Mouse (Mus musculus) retina, adult 2 months (tissue): ENCODE data around the gene Ccdc180.
A peak's percentile ranks its signal among the peaks of the same experiment; 100 is the strongest.

Experiments used
- DNase-seq: peaks from one replicate; pipeline ENCODE4 v3.0.0-alpha.2; 2012; ENCODE audit warnings: low read depth, low spot score

Gene Ccdc180

GRCm38 (mm10) chr4:45911256-45911655 lies 21.2 kb downstream of the Ccdc180 start:
- no peak for DNase-seq

DNA sequence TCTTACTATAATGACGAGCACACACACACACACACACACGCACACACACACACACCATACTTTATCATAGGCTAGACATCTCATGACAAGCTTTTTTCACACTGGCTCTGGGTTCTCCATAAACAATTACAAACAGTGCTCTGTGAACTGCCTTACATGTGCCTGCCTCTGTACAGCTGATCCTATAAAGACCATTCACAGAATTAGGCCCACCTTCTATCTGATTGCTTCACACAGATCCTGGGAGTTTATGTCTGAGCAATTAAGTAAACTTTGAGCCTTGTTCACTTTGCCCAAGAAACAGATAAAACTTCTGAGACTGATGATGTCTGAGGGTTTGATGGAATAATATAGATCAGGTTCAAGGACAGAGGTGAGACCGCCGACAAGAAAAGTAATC lies 21.8 kb downstream of the Ccdc180 start:
- no peak for DNase-seq

- no peak for DNase-seq
These were observed 27.0 kb downstream of the Ccdc180 start for GRCm38 (mm10) chr4:45917091-45917490.

DNA sequence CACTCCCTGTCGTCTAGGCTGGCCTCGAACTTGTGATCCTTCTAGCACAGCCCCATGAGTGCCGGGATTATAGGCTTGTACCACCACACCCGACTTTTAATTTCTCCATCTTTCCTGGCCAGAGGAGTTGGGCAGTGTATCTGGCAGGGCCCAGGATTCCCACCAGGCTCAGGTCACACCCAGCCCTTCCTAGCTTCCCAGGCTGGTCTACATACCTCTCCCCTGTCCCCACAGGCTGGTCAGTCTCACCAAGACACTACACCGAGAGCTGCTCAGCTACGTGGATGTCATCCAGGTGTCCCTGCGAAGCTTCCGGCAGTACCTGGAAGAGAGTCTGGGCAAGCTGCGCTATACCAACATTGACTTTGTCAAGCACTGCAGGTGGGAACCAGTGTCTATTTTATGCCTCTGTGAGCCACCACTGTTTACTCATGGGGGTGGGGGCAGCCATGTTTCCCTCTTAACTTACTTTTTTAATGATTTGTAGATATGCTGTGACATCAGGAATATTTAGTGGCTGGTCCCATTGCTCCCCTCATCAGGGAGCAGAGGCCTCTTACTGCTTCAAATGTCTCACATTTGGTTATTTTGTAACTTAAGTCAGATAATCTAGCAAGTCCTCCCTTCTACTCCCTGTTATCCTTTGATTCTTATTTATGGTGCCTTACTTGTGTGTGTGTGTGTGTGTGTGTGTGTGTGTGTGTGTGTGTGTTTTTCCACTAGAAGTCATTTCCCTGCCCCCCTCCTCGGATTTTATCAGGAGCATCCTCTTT lies 31.7 kb downstream of the Ccdc180 start:
- DNase-seq, result no peak

GRCm38 (mm10) chr4:45924011-45924410 lies 33.9 kb downstream of the Ccdc180 start:
- DNase-seq, result no peak

- no peak for DNase-seq
These were observed 38.5 kb downstream of the Ccdc180 start for GRCm38 (mm10) chr4:45928561-45928960.

DNA sequence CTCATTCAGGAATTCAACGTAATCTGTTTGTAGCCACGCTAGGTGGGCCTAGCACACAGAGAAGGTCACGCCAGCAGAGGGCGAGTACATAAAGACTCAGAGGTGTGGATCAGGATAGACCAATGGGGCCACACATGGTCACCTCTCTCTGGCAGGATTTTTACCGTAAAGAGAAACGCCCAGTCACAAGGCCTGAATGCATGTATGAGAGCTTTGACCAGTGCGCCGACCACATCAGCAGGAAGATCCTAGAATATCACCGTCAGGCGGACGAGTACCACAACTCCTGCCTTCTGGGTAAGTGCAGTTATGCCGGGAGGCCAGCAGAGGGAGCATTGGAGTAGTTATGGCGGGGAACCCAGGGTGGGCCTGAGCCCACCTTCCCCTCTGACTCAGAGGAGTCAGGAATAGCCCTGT lies 51.5 kb downstream of the Ccdc180 start:
- DNase-seq, result peak; percentile 46

DNA sequence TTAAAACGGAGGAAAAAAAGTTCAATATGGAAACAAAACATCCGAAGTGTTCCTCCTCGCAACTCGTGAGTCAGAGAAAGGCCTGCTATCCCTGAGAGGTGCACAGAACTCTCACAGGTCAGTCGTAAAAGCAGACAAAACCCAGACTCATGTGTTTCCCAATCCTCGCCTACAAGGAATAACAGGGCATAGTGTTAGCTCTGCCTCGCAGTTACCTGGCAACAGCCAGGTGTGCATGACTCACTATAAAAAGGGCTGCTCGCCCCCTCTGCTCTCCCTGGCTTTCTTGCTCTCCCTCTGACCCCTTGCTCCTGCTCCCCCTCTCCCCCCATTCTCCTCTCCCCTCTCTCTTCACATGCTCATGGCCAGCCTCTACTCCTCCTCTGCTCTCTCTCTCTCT lies 57.6 kb downstream of the Ccdc180 start:
- DNase-seq, result no peak

DNA sequence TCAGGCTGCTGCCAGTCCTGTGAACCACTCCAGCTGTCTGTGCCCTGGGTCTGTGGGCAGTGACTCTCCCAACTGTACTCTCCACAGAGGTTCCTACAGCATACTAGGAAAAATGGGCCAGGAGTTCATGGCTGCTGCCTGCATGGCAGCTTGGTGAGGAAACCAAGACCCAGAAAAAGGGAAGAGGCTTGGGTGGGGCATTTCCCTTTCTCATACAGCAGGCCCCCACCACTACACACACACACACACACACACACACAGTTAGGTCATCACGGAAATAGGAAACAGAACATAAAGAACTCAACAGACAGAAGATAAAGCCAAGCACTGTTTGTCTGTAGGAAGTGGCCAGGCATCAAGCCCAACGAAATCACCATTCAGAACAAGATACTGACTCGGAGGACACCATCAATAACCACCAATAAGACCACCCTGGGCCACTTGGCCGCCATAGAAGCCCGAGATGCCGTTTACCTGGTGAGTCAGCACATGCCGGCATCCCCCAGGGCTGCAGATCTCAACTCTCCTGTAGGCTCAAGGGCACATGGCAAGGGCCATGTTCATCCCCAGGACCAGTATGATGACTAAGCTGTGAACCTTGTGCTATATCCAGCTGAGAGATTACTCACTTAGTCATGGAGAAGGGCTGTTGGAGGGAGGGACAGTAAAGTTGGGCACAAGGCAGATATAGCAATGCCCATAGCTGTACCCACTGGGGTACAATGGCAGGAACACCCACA lies 59.2 kb downstream of the Ccdc180 start:
- DNase-seq, result no peak

DNA sequence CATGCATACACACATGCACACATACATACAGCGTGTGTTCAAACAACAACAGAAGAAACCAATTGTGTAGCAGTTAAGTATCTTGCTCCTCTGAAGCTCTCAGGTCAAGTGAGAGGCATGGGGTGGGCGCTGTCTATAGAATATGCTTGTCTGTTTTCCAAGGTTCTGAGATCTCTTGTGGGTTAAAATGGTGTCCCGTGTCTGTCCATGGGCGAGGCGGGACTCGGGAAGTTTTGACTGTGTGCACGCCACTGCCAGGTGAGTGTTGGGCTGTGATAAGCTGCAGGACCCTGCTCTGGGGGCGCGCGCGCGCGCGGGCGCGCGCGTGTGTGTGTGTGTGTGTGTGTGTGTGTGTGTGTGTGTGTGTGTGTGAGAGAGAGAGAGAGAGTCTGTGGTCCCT lies 61.7 kb downstream of the Ccdc180 start:
- DNase-seq, result no peak

DNA sequence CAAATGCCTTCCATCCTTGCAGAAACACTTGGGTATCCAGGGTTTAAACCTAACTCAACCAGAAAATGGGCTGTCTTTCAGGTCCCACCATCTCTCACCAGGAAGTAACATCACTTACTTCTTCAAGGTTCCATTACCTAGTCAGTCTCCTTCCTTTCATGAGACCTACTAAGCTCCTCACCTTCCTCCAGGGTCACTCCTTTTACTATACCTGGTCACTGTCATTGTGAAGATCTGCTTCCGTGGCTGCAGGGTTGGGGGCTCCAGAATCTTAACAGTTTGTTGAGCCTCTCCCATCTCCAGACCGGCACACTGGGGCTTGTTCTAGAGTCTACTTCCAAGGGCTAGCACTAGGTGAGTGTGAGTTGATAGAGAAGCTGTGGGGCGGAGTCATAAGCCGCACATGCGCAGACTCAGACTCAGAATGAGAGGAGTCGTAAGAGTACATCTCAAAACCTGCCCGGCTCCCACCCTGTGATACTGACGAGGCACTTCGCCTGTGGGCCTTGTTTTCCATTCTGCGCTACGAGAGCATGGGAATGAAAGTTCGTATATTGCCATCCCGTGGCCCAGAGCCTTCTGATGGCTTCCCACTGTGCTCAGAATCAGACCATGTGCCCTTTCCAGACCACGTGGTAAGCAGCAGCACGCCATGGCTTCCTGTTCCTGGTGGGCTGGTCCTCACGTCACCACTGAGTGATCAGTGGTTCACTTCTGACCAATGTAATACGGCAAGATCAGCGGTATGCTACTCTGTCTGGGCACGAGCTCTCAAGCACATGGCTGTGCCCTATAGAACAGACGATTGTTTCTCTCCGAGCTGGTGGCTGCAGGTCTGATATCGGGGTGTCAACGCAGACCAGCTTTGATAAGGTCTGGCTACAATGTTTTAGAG lies 63.2 kb downstream of the Ccdc180 start:
- DNase-seq, result no peak

- no peak for DNase-seq
These were observed 65.1 kb downstream of the Ccdc180 start for GRCm38 (mm10) chr4:45955235-45955634.

DNA sequence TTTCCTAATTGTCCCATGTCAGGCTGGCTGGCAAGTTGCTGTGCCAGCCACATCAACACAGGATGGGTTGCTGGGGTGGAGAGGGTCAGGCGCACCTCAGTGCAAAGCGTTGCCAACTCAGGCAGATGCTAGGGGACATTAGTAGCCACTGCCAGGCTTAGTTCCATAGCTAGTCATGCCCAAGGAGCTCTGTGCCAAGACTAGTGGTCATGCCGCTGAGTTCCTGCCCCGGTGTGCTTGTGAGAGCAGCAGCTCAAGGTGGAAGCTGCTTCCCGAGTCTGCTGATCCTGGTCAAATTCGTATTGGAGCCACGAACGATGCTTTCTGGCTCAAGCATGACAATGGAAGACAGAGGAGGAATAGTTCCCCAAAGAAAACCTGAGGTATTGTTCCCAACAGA lies 66.0 kb downstream of the Ccdc180 start:
- no peak for DNase-seq

- no peak for DNase-seq
These were observed 66.6 kb downstream of the Ccdc180 start for GRCm38 (mm10) chr4:45956706-45957105.

DNA sequence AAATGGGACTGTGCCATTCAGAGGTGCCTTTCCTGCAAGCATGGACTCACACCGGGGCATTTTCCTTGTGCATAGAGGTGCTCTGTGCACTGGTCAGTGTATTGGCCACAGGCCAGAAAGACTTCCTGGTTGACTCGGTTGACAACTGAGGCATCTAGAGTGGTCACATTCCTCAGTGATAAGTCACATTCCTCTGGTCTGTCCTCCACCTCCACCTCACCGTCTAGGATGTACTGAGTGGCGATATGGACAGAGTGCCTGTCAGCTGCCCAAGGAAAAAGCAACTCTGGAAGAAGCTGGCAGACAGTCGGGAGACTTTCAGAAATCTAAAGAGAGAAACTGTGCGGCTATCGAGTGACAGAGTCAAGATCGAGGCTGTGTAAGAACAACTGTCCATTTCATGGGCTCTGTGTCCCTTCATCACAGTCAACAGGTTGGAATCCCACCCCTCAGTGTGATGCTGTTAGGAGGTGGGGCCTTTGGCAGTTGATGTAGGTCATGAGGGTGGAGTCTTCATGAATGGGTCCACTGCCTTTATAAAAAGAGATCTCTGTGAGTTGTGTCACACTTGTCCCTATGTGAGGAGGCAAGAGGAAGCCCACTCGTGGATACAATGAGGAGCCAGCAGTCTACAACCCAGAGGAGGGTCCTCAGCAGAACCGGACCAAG lies 74.8 kb downstream of the Ccdc180 start, which contains the start of gene Tdrd7:
TSS of gene Tdrd7 (plus strand) at position 564 of the 669 bp plus-strand sequence.
- no peak for DNase-seq

GRCm38 (mm10) chr4:45965737-45966447 lies 75.8 kb downstream of the Ccdc180 start:
- no peak for DNase-seq

DNA sequence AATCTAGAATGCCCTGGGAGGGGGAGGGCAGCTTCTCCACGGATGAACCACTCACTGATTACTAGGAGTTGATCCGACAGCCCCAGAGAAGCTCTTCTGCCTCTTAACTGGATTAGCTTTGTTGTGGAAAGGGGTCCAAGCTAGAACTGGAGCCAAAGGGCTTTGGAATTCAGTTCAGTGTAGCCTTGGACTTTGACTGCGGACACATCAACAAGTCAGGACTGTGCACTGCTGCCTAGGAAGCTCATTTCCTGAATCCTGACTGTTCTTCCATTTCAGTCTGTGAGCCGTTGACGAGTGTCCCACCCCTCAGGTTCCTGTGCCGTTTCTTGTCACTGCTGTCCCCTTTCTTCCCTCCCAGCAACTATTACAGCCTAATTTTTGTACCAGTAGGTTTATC lies 76.6 kb downstream of the Ccdc180 start:
- DNase-seq, result peak; percentile 75

GRCm38 (mm10) chr4:45967479-45968341 lies 77.6 kb downstream of the Ccdc180 start:
- peak; percentile 83 for DNase-seq

GRCm38 (mm10) chr4:45969051-45969450 lies 78.9 kb downstream of the Ccdc180 start:
- no peak for DNase-seq

- no peak for DNase-seq
These were observed 80.0 kb downstream of the Ccdc180 start for GRCm38 (mm10) chr4:45970048-45970560.
